Comparison of ENCODE assay signal across 8 mouse cellular contexts in the genomic region with DNA sequence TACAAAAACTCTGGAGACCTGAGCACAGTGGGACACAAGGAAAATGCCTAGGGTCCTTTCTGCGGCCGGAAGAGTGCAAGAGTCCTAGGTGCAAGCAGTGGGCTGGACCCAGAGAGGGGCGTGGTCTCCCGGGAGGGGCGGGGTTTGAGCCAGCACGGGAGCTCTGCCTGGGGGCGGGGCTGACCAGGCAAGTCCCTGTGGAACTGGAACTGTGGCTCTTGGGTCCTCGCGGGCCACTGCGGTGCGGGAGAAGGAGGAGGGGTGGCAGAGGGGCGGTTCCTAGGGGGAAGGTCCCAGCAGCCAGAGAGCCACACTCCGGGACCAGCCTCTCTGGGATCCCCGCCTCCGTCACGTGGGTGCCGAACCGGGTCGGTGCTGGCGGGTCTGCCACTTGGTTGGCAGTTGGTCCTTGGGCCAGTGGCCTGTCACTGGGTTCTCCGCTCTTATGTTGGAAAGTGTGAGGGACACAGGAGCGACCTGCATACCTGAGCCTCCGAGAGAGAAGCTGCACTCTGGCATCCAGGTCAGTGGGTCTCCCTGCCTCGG. TPM values are rescaled to one million over a fixed set of nuclear protein-coding genes. Genes with fewer than 3 reads are reported as not detected.
DNase-seq lines count a peak whose midpoint lies in the region; ATAC-seq and TF ChIP-seq lines count a peak whose summit lies in the region.

A gene (plus strand): TSS at position 351 of the 546 bp plus-strand sequence.

- under 1% methylated on average over 24 of the region's 24 CpGs for WGBS in forebrain, embryonic 11.5 days
- WGBS in heart, embryonic 14.5 days, result 1% methylated on average over 23 of the region's 24 CpGs
- WGBS in liver, adult 2 months, result under 1% methylated on average over 23 of the region's 24 CpGs

- H3K4me1 ChIP-seq in forebrain, embryonic 11.5 days (replicated peaks; ENCODE audit: control insufficient read depth, insufficient read depth, low read length), result peaks cover 2% of the 10 kb centered on the region; the same call in 1 of the 2 replicates
- peaks cover 3 to 10% of the 10 kb centered on the region in 2 experiments; a peak in 1 of 4 replicates for H3K4me1 ChIP-seq in heart, embryonic 14.5 days (ENCODE audit: control insufficient read depth in 2 of 2, insufficient read depth in 2 of 2, low read length in 2 of 2)
- peaks cover 9% of the 10 kb centered on the region for H3K4me1 ChIP-seq in liver, adult 2 months (ENCODE audit: control insufficient read depth, insufficient read depth, low read length)

- no peak for TF ChIP-seq CTCF in liver, adult 2 months (IDR thresholded peaks at IDR 0.05; ENCODE audit: low read depth, low read length)

- peak within 1 kb of the TSS; percentile 46 for H3K4me3 ChIP-seq in forebrain, embryonic 11.5 days (ENCODE audit: low read depth, low read length)
- H3K4me3 ChIP-seq in heart, embryonic 14.5 days (ENCODE audit: control insufficient read depth in 1 of 2, insufficient read depth in 1 of 2, low read depth in 1 of 2, low read length in 2 of 2), result peak within 1 kb of the TSS; percentile 54 to 80
- H3K4me3 ChIP-seq in liver, adult 2 months (ENCODE audit: insufficient read depth, low read depth, low read length), result peak within 1 kb of the TSS; percentile 66

- H3K36me3 ChIP-seq in forebrain, embryonic 11.5 days (ENCODE audit: control insufficient read depth, insufficient read depth, low read length), result no peaks in the 10 kb centered on the region
- 0 out of 2 replicates have a peak, but pooled peaks cover 4% of the 10 kb centered on the region for H3K36me3 ChIP-seq in heart, embryonic 14.5 days (ENCODE audit: control insufficient read depth, insufficient read depth, low read length)
- H3K36me3 ChIP-seq in liver, adult 2 months (ENCODE audit: control insufficient read depth, insufficient read depth, low read length), result peaks cover 4% of the 10 kb centered on the region

- ATAC-seq in forebrain, embryonic 11.5 days (replicated peaks; ENCODE audit: low FRiP score), result peak; percentile 99
- ATAC-seq in heart, embryonic 14.5 days (ENCODE audit: insufficient number of reproducible peaks, insufficient read depth, low FRiP score, low read depth), result peak; percentile 84

- peak within 1 kb of the TSS; percentile 77 for H3K4me2 ChIP-seq in forebrain, embryonic 11.5 days (ENCODE audit: low read depth, low read length, severe bottlenecking)
- H3K4me2 ChIP-seq in heart, embryonic 14.5 days (ENCODE audit: low read length), result peak within 1 kb of the TSS; percentile 95

- H3K9me3 ChIP-seq in forebrain, embryonic 11.5 days (ENCODE audit: control insufficient read depth, low read length), result no peaks in the 10 kb centered on the region
- H3K9me3 ChIP-seq in heart, embryonic 14.5 days (ENCODE audit: control insufficient read depth, low read length), result no peaks in the 10 kb centered on the region

- DNase-seq in CD4-positive helper T cell, adult 2 months (ENCODE audit: low read depth, low spot score), result peak; percentile 84
- peak; percentile 71 for DNase-seq in c-Kit-positive CD71-positive TER-119-positive erythroid progenitor cells, embryonic 14.5 days (ENCODE audit: low spot score)
- peak; percentile 95 for DNase-seq in forebrain, embryonic 11.5 days (ENCODE audit: low spot score)
- DNase-seq in kidney, postnatal 10 days, result peak; percentile 97
- peak; percentile 96 for DNase-seq in liver, adult 2 months (ENCODE audit: extremely low read depth, low read depth, low spot score)
- peak; percentile 83 to 88 for DNase-seq in monocyte, adult 2 months (ENCODE audit: low read depth in 1 of 2, low spot score in 2 of 2)
- DNase-seq in spleen, postnatal 14 days (ENCODE audit: low spot score in 2 of 2), result peak; percentile 83 to 87

- H3K79me2 ChIP-seq in liver, adult 2 months (ENCODE audit: control insufficient read depth, insufficient read depth, low read length), result peaks cover 24% of the 10 kb centered on the region; the same call in 1 of the 2 replicates

- H3K27ac ChIP-seq in forebrain, embryonic 11.5 days (ENCODE audit: low read depth, low read length), result no peak within 1 kb of the TSS
- H3K27ac ChIP-seq in heart, embryonic 14.5 days (replicated peaks in 1 of 2; ENCODE audit: control insufficient read depth in 1 of 2, insufficient read depth in 1 of 2, low read depth in 2 of 2, low read length in 2 of 2), result peak within 1 kb of the TSS; percentile 33 to 43; a peak in 2 of 4 replicates
- H3K27ac ChIP-seq in liver, adult 2 months (replicated peaks; ENCODE audit: insufficient read depth, low read depth, low read length), result peak within 1 kb of the TSS; percentile 89

- peak within 1 kb of the TSS; percentile 43 for H3K9ac ChIP-seq in forebrain, embryonic 11.5 days (ENCODE audit: low read length)
- H3K9ac ChIP-seq in heart, embryonic 14.5 days (ENCODE audit: low read length), result peak within 1 kb of the TSS; percentile 72
- peak within 1 kb of the TSS; percentile 77 for H3K9ac ChIP-seq in liver, adult 2 months (ENCODE audit: low read depth, low read length)

- H3K27me3 ChIP-seq in forebrain, embryonic 11.5 days (ENCODE audit: control insufficient read depth, insufficient read depth, low read length), result no peaks in the 10 kb centered on the region; the same call in 1 of the 2 replicates
- H3K27me3 ChIP-seq in heart, embryonic 14.5 days (ENCODE audit: control insufficient read depth, insufficient read depth, low read length), result no peaks in the 10 kb centered on the region
- H3K27me3 ChIP-seq in liver, adult 2 months (ENCODE audit: control insufficient read depth, insufficient read depth, low read length), result no peaks in the 10 kb centered on the region

- peak; percentile 93 for TF ChIP-seq POLR2A in liver, adult 2 months (IDR thresholded peaks at IDR 0.05; ENCODE audit: extremely low read depth, insufficient read depth, low read length)

RNA-seq across cellular contexts. Expression of the gene that starts here (rescaled TPM):
- polyA plus RNA-seq in forebrain, embryonic 11.5 days (2014; fragmentation: Nextera tagmentation; extraction: Ambion mirVana), result 3.2 and 4.2 TPM in 2 replicates
- 6.0 and 7.3 TPM in 2 replicates for polyA plus RNA-seq in heart, embryonic 14.5 days (2014; fragmentation: Nextera tagmentation; extraction: Ambion mirVana)
- total RNA-seq in liver, adult 2 months (2014; rRNA removed), result 20.9 and 24.8 TPM in 2 replicates
- polyA plus RNA-seq in liver, adult 2 months (2012; rRNA removed), result 9.6 and 9.9 TPM in 2 replicates
